Mouse (Mus musculus) megakaryocyte, embryonic 14.5 days (primary cell): Measurements from ENCODE around the gene Sh3bp5l.

Experiments used
- FLI1 ChIP-seq: IDR thresholded peaks from 2 replicates; pipeline ENCODE4 v1.6.1; 2012; ENCODE audit warnings: low read length, inconsistent platforms, mixed read lengths
- GATA1 ChIP-seq: IDR thresholded peaks from 3 replicates; pipeline ENCODE4 v1.6.1; 2012; ENCODE audit warnings: mixed read lengths, low read length, inconsistent platforms, borderline replicate concordance

DNA sequence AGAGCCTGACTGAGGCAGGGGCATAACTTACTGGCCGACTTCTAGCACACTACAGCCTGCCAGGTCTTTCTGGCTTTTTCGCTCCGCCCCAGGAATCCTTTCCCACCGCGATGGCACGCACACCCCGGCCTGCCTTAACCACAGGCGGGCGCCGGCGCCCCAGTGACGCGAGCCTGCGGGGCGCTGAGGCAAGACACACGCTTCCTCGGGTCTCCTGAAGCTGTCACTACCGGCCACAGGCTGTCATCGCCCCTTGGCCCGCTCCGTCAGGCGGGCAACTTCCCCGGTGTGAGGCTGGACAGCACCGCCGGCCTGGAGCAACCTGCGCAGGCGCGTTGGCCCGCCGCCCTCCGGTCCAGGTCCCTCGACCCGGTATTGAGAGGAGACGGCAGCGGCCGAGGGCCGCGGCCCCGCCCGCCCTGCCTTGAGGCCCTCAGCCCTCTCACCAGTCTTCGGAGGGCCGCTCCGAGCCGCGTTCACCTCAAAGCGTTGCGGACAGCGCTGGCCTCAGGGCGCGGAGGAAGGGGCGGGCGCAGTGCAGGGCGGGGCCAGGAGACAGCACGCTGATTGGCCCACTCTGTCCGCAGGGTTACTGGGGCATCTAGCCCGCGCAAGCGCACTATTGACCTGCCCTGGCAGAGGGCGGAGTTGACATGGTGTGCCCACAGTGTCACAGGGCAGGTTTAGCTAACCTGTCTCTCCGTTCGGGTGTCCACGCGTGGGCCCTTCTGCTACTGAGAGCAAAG is 7.5 kb upstream of the Sh3bp5l start:
- no peak for TF ChIP-seq GATA1
- no peak for TF ChIP-seq FLI1
